Mouse (Mus musculus) midbrain, embryonic 12.5 days (tissue): ENCODE data around the gene Lrig1. TPM values are rescaled to one million over a fixed set of nuclear protein-coding genes. Genes with fewer than 3 reads are reported as not detected.

Experiments
- ATAC-seq: fragments of 200-750 bp; cut with Nextera tagmentation; 2 replicates; pipeline ENCODE4 v1.8.0; 2017; ENCODE audit warnings: low read depth, moderate TSS enrichment, moderate library complexity; ENCODE audit not compliant: low FRiP score
- H3K27ac ChIP-seq: fragments of 300-500 bp; sonication (generic); replicated peaks from 2 replicates; pipeline ENCODE4 v1.5.1; 2016; ENCODE audit warnings: mild to moderate bottlenecking
- H3K27me3 ChIP-seq: fragments of 300-500 bp; sonication (generic); 2 replicates; pipeline ENCODE4 v1.6.1; 2016; ENCODE audit warnings: mild to moderate bottlenecking
- H3K36me3 ChIP-seq: fragments of 300-500 bp; sonication (generic); 2 replicates; pipeline ENCODE4 v1.6.1; 2016
- H3K4me1 ChIP-seq: fragments of 300-500 bp; sonication (generic); 2 replicates; pipeline ENCODE4 v1.6.1; 2016
- H3K4me2 ChIP-seq: fragments of 300-500 bp; sonication (generic); replicated peaks from 2 replicates; pipeline ENCODE4 v1.6.1; 2016; ENCODE audit warnings: mild to moderate bottlenecking, moderate library complexity
- H3K4me3 ChIP-seq: fragments of 300-500 bp; sonication (generic); 2 replicates; pipeline ENCODE4 v1.5.1; 2016; ENCODE audit warnings: mild to moderate bottlenecking
- H3K9ac ChIP-seq: fragments of 300-500 bp; sonication (generic); replicated peaks from 2 replicates; pipeline ENCODE4 v1.6.1; 2016; ENCODE audit warnings: mild to moderate bottlenecking, moderate library complexity
- H3K9me3 ChIP-seq: fragments of 300-500 bp; sonication (generic); 2 replicates; pipeline ENCODE4 v1.6.1; 2016; ENCODE audit warnings: mild to moderate bottlenecking
- WGBS: fragments of 180-500 bp; shearing (Covaris S2); methylation state at CpG from one replicate; pipeline ENCODE4 v1.1.7; 2016; 5-methylcytosine and 5-hydroxymethylcytosine counted together
- polyA plus RNA-seq: library from polyadenylated mRNA; unstranded; fragments of >200 nt; fragmentation: Nextera tagmentation; extraction: Ambion mirVana; gene quantifications from 2 replicates; pipeline ENCODE4 v1.2.1, GENCODE M21; 2016

Gene Lrig1
- polyA plus RNA-seq, 1 experiment from 2014 or later = 14.4 TPM

GRCm38 (mm10) chr6:94696182-94697080 lies 3.5 kb downstream of the Lrig1 start:
- H3K9me3 ChIP-seq = no peaks in the 10 kb centered on the region
- H3K36me3 ChIP-seq = no peaks in the 10 kb centered on the region
- 0 out of 2 replicates have a peak, but pooled peaks cover 3% of the 10 kb centered on the region for H3K27me3 ChIP-seq
- peak overlapping the region; percentile 88 for H3K4me2 ChIP-seq
- H3K4me3 ChIP-seq = peak overlapping the region; percentile 8; the same call in 1 of the 2 replicates
- no peak overlapping the region for H3K27ac ChIP-seq
- 56% methylated on average over 10 of the region's 10 CpGs for WGBS
- peaks cover 81% of the 10 kb centered on the region for H3K4me1 ChIP-seq
- ATAC-seq = no peak
- H3K9ac ChIP-seq = no peak overlapping the region

DNA sequence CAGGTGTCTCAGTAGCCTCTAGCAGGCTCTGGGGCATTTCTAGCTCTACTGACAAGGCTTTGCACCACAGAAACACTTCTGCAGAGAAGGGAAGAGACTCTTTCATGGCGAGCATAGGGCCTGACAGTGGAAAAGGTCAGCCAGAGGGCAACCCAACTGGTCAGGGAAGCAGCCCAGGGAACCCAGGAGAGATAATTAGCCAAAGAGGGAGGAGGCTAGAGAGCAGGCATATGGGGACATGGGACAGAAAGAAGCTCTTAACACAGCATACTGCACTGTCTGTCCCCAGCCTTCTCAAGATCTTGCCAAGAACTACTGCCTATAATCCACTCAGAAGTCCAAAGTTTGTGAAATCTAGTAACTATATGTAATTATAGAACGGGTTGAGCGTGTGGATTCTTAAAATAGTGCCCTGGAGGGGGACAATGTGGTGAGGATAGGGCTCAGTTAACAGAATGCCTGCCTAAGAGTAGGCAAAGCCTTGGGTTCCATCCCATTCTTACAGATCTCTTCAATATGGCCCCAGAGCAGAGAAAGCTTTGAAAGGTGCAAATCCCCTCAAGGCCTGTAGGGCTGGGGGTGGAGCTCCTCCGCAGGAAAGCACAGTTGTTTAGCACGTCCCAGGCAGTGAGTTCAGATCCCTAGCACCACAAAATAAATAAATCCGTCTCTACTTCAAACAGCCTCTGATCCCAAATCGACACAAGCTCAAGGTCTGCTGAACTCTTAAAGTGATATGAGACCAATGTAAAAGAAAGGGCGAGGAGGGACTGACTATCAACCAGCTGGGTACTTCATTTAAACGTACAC lies 4.6 kb downstream of the Lrig1 start:
- no peak for ATAC-seq
- Histone ChIP-seq H3K27ac (no peak overlapping the region), H3K4me3 (no peak overlapping the region), H3K4me1 (peaks cover 80% of the 10 kb centered on the region), H3K4me2 (no peak overlapping the region), H3K9me3 (no peaks in the 10 kb centered on the region), H3K36me3 (no peaks in the 10 kb centered on the region), H3K27me3 (0 out of 2 replicates have a peak, but pooled peaks cover 3% of the 10 kb centered on the region), H3K9ac (no peak overlapping the region)
- WGBS = 52% methylated on average over 9 of the region's 9 CpGs

DNA sequence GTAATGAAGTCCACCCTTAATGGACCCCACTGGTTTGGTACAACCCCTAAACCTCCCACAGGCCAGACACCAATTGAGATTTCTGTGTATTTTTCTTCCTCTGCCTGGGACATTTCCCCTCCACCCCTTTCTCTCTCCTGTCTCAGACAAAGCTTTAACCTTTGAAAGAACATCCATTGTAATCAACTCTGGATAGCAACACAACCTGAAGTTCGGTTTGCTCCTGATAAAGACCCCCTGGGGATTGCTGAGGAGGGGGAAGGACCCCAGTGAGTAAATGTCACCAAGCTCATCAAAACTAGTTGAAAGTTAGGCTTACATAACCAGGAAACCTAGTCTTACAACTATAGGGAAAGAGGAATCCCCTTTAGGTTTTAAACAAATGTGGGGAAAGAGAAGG lies 5.5 kb downstream of the Lrig1 start:
- Histone ChIP-seq H3K4me2 (peak overlapping the region; percentile 15; the same call in 1 of the 2 replicates), H3K27me3 (0 out of 2 replicates have a peak, but pooled peaks cover 3% of the 10 kb centered on the region), H3K9ac (no peak overlapping the region), H3K27ac (no peak overlapping the region), H3K9me3 (no peaks in the 10 kb centered on the region), H3K4me1 (peaks cover 86% of the 10 kb centered on the region), H3K36me3 (no peaks in the 10 kb centered on the region), H3K4me3 (no peak overlapping the region)
- 9% methylated on average over 1 of the region's 1 CpGs for WGBS
- ATAC-seq = no peak

DNA sequence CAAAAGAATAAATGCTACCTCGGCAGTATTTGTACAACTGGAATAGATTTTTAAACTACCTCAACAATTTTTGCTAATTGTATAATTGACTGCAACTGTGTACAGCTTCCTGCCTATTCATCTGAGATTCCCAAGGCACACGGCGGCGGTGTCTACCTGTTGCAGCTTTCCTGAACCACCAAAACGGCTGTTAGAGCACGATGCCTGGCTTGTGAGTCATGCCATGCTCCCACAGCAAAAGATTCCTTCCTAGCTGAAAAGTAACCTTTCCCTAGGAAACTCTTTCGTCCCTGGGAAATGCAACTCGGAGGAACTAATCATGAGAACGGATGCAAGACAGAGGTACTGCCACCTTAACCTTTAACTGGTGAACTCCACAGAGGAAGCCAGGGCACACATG lies 6.9 kb downstream of the Lrig1 start:
- WGBS = 83% methylated on average over 9 of the region's 9 CpGs
- Histone ChIP-seq H3K9me3 (no peaks in the 10 kb centered on the region), H3K27me3 (0 out of 2 replicates have a peak, but pooled peaks cover 3% of the 10 kb centered on the region), H3K4me3 (no peak overlapping the region), H3K36me3 (no peaks in the 10 kb centered on the region), H3K4me1 (peaks cover 84% of the 10 kb centered on the region), H3K9ac (no peak overlapping the region), H3K4me2 (0 out of 2 replicates have a peak overlapping the region, but pooled peaks have one; percentile 7), H3K27ac (no peak overlapping the region)
- ATAC-seq = no peak

DNA sequence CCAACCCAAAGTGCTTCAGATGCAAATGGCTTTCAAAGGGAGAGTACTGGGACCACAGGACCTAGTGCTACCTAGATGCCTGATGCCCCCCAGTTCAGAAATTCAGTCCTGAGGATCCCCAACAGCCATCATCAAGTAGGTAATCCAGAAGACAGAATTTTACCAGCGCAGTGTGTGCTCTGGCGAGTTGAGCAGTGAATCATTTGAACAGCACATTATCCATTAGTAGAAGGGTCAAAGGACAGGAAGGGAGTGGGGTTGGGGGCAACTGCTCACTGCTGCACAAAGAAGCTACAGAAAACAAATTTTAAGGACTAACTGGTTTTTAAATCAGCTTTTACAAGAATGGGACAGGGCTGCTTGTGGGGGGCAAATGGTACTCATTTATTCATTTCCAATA lies 8.0 kb downstream of the Lrig1 start:
- Histone ChIP-seq H3K9me3 (no peaks in the 10 kb centered on the region), H3K4me2 (no peak overlapping the region), H3K36me3 (no peaks in the 10 kb centered on the region), H3K4me3 (no peak overlapping the region), H3K9ac (no peak overlapping the region), H3K27me3 (0 out of 2 replicates have a peak, but pooled peaks cover 3% of the 10 kb centered on the region), H3K4me1 (peaks cover 75% of the 10 kb centered on the region), H3K27ac (no peak overlapping the region)
- 43% methylated on average over 2 of the region's 2 CpGs for WGBS
- ATAC-seq = no peak

- 0 out of 2 replicates have a peak, but pooled peaks cover 3% of the 10 kb centered on the region for H3K27me3 ChIP-seq
- WGBS = 71% methylated on average over 7 of the region's 7 CpGs
- H3K4me3 ChIP-seq = no peak overlapping the region
- peaks cover 66% of the 10 kb centered on the region for H3K4me1 ChIP-seq
- ATAC-seq = no peak
- no peak overlapping the region for H3K27ac ChIP-seq
- H3K36me3 ChIP-seq = no peaks in the 10 kb centered on the region
- H3K9ac ChIP-seq = no peak overlapping the region
- no peaks in the 10 kb centered on the region for H3K9me3 ChIP-seq
- H3K4me2 ChIP-seq = no peak overlapping the region
Measured at GRCm38 (mm10) chr6:94690247-94690646, 9.7 kb downstream of the Lrig1 start.

GRCm38 (mm10) chr6:94688722-94689121 lies 11.2 kb downstream of the Lrig1 start:
- H3K27ac ChIP-seq = no peak overlapping the region
- H3K36me3 ChIP-seq = no peaks in the 10 kb centered on the region
- H3K9ac ChIP-seq = no peak overlapping the region
- H3K4me2 ChIP-seq = no peak overlapping the region
- no peak for ATAC-seq
- 0 out of 2 replicates have a peak, but pooled peaks cover 3% of the 10 kb centered on the region for H3K27me3 ChIP-seq
- no peak overlapping the region for H3K4me3 ChIP-seq
- peaks cover 64% of the 10 kb centered on the region for H3K4me1 ChIP-seq
- WGBS = 54% methylated on average over 4 of the region's 4 CpGs
- H3K9me3 ChIP-seq = no peaks in the 10 kb centered on the region

- Histone ChIP-seq H3K4me3 (no peak overlapping the region), H3K9ac (no peak overlapping the region), H3K27me3 (no peaks in the 10 kb centered on the region), H3K4me1 (peaks cover 61% of the 10 kb centered on the region), H3K27ac (no peak overlapping the region), H3K9me3 (no peaks in the 10 kb centered on the region), H3K4me2 (no peak overlapping the region), H3K36me3 (no peaks in the 10 kb centered on the region)
- WGBS = 72% methylated on average over 6 of the region's 6 CpGs
- no peak for ATAC-seq
Measured at GRCm38 (mm10) chr6:94686048-94686447, 13.9 kb downstream of the Lrig1 start.

- ATAC-seq = no peak
Measured at GRCm38 (mm10) chr6:94685611-94686010, 14.3 kb downstream of the Lrig1 start.

DNA sequence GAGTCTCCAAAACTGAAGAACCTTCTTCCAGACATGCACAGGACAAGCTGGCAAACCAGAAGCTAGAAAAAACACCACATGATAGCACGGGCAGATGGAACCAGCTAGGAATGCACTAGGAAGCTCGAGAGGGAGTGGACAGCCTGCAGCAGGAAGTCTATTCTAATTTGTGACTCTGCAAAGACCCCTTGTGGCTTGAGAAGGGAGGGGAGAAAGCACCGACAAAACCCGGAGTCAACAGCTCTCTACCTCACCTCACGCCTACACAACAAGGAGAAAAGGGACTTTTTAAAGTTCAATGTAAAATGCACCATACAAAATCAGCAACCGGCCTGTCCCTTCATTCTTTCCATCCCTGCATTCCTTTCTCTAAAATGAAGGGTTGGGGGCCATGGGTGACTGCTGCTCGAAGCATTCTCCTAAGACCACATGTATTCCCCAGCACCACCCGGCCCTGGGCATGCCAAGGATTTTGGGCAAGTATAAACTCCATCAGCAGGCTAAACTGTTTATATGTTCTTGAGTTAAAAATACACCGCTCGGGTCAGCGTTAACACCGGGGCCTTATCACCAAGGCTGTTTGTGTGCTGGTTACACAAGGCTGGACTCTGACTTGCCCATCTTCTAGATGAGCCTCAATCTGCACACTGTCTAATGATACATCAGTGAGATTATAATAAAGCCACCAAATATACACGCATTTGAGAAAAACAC lies 15.0 kb downstream of the Lrig1 start:
- no peak overlapping the region for H3K27ac ChIP-seq
- no peaks in the 10 kb centered on the region for H3K9me3 ChIP-seq
- H3K9ac ChIP-seq = no peak overlapping the region
- no peak overlapping the region for H3K4me3 ChIP-seq
- H3K36me3 ChIP-seq = no peaks in the 10 kb centered on the region
- WGBS = 63% methylated on average over 13 of the region's 13 CpGs
- H3K4me2 ChIP-seq = no peak overlapping the region
- peaks cover 55% of the 10 kb centered on the region for H3K4me1 ChIP-seq
- no peak for ATAC-seq
- H3K27me3 ChIP-seq = no peaks in the 10 kb centered on the region

More at GRCm38 (mm10) chr6:94685611-94686010, 14.3 kb downstream of the Lrig1 start:
- 76% methylated on average over 6 of the region's 6 CpGs for WGBS
- H3K9ac ChIP-seq = no peak overlapping the region
- no peaks in the 10 kb centered on the region for H3K27me3 ChIP-seq
- H3K4me2 ChIP-seq = no peak overlapping the region
- no peaks in the 10 kb centered on the region for H3K36me3 ChIP-seq
- peaks cover 61% of the 10 kb centered on the region for H3K4me1 ChIP-seq
- H3K4me3 ChIP-seq = no peak overlapping the region
- no peaks in the 10 kb centered on the region for H3K9me3 ChIP-seq
- no peak overlapping the region for H3K27ac ChIP-seq

- Histone ChIP-seq H3K9ac (no peak overlapping the region), H3K9me3 (no peaks in the 10 kb centered on the region), H3K36me3 (no peaks in the 10 kb centered on the region), H3K4me1 (peaks cover 52% of the 10 kb centered on the region), H3K4me2 (no peak overlapping the region), H3K4me3 (no peak overlapping the region), H3K27ac (no peak overlapping the region), H3K27me3 (no peaks in the 10 kb centered on the region)
- ATAC-seq = no peak
- WGBS = 82% methylated on average over 3 of the region's 3 CpGs
Measured at GRCm38 (mm10) chr6:94683701-94684100, 16.3 kb downstream of the Lrig1 start.
